Mouse (Mus musculus) embryo, embryonic 10.5 days (tissue): ENCODE measurements around the gene Itm2c.

ENCODE experiments used
- DNase-seq: peaks from one replicate; pipeline ENCODE4 v3.0.0-alpha.2; 2015; ENCODE audit warnings: low spot score

The Itm2c gene

DNA sequence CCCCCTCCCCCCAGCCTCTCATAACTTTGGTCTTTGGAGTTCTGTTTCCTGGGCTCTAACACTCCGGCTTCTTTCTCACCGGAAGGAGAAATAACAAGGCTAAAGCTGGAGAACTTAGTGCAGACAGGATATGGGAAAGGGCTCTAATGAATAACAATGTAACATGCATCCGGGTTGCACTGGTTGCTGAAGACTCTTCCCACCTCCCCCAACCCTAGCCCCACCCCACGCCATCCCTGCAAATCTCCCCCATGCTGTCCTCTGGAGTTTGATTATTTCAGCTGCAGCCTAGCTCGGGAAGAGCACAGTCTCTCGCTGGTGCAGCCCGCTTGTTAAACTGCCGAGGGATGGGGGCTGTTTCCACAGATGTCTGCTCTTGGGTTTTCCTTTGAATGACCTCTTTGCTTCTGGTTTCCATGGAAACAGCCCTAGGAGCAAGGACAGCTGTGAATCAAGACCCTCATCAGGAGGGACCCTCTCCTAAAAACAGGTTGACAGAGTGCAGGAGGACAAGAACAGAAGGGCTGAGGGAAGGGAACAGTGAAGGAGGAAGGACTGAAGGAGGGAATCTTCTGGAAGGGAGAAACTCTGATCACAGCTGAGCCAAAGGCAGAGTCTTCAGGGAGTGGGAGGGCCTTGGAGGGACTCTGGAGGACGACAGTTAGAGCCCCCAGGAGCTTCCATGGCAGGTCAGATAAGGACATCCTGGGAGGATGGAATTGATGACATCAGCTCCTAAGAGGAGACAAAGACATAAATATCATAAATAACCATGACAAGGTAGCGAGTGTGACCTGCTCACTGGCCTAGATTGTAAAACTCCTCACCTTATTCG, 39.8 kb downstream of the Itm2c start:
- DNase-seq: peak; percentile 80

- DNase-seq: no peak
Observed at GRCm38 (mm10) chr1:85934560-85934959, 40.5 kb downstream of the Itm2c start.

GRCm38 (mm10) chr1:85935148-85935852, 41.2 kb downstream of the Itm2c start:
- peak; percentile 81 for DNase-seq

GRCm38 (mm10) chr1:85936265-85936664, 42.2 kb downstream of the Itm2c start:
- no peak for DNase-seq

GRCm38 (mm10) chr1:85937323-85937722, 43.2 kb downstream of the Itm2c start:
- DNase-seq: no peak

GRCm38 (mm10) chr1:85942318-85942717, 48.2 kb downstream of the Itm2c start:
- DNase-seq: no peak

DNA sequence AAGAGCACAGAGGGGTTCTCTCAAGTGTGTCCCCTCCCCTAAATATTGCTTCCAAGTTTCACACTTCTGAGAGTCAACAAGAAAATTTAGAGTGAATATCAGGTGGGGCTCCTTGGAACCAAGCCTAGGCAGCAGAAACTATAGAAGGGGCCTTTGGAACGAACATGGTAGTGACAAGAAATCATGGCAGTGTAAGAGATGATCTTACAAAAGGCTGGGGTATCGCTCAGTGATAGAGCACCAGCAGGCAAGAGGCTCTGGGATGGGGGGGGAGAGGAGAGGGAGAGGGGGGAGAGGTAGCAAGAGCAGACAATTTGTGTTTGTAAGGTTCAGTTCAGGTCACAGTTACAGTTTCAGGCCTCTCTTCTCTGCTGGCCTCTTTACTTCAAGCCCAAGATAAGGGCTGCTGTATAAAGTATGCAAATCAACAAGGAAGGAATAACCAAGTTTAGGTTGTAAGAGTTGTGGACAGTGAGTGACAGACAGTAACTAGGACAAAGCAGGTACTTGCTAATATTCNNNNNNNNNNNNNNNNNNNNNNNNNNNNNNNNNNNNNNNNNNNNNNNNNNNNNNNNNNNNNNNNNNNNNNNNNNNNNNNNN, 55.1 kb downstream of the Itm2c start:
- DNase-seq: no peak

DNA sequence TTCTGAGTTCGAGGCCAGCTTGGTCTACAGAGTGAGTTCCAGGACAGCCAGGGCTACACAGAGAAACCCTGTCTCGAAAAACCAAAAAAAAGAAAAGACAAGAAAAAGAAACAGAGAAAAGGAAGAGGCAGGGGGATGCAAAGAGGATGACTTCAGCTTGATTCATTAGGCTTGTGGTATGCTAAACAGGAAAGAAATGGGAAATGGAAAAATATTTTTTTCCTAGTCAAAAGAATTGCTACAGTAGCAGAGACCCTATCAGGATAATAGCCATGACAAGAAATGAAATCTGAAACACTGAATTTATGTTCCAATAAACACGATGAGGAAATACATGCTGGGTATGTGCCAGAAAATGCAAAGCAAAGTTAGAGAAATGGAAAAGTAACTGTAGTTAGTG, 61.1 kb downstream of the Itm2c start:
- no peak for DNase-seq

DNA sequence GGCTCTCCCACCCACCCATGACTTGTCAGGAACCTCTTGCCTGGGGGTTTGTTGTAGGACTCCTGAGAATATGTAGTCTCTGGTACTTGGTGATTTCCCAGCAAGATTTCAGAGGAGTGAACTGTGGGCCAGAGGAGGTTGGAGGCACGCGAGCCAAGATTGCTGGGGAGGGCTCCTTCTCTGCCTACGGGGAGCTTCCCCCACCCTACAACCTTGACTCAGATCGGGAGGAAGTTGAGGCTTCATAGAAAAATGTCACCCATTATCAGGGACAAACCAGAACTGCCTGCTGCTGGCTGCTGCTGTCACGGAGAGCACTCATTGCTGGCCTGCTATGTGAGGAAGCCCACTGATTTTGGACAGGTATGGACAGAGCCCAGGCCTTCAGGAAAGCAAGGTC, 63.2 kb downstream of the Itm2c start:
- DNase-seq: no peak

DNA sequence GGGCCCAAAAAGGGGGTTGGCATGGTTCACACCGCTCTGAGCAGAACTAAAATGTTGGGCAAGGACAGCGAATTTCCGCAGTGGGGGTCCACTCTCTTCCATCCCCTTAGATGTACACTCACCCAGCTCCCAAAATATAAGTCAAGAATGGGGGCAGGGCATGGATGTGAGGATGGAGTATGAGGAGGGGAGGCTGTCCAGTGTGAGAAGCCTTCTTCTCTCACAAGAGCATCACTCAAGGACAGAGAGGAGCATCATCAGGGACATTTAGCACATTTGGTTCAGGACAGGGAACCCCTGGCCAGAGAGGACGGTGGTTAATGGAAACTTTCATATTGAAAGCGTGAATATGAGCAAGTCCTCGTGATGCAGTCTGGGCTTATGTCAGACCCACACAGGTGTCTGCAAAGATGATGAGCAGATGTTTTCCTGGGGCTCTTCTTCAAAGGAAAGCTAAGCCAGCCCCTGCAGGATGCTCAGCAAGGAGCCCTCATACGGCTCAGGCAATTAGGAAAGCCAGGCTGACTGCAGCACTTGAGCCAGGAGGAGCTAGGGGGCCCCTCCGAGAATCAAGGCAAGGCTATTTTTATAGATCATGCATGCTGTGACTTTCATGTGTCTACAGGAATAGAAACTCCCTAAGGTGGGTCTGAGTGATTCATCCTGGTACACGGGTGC, 64.0 kb downstream of the Itm2c start:
- no peak for DNase-seq
